Mouse (Mus musculus): ENCODE measurements around the gene Slc16a6.

Slc16a6 gene

DNA sequence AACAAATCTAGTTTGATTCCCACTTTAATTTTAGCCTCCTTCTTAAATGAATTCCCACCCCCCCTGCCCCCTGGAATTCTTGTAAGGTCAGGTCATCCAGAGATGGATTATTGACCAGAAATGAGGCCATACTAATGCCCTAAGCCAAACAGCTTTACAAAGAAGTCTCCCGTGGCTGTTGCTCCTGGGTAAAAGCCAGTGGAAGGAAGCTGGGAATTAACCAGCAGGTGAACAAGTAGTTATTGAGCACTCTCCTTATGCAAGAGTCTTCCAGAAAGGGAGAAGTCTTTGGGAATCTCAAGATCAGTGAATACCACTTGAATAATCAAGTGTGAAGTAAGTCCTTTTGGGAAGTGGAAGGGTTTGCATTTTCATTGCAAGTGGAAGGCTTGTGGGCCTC is 13.7 kb upstream of the Slc16a6 start:
- DNase-seq (ENCODE audit: low spot score in 2 of 2), result no peak

DNA sequence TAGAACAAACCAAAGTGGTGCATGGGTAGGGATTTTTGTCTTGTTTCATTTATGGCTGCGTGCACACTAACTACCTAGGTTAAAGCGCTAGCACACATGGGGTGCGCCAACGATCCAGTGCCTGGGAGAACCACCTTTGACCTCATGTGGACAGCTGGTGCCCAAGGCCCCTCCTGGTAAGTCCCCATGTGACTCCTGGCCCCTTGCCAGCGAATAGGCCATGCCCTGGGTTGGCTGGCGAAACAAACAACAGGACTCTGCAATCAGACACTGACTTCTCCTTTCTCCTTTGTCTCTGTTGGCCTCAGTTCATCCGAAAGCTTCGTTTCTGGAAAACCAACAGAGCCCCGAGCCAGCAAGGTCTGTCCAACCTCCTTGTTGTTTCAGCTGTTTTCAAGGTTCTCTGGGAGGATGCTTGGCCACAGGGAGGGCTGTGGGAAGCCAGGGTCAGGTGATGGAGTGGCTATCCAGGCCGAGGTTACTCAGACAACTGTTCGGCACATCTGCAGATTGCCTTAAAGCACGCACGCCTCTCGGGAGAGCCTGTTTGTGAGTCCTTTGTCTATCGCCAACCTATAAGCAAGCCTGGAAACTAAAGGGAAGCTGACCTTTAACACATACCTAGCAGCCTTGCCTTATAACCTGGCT is 12.1 kb upstream of the Slc16a6 start:
- DNase-seq (ENCODE audit: low spot score in 2 of 2), result peak in 1 of 2 experiments; percentile 57

DNA sequence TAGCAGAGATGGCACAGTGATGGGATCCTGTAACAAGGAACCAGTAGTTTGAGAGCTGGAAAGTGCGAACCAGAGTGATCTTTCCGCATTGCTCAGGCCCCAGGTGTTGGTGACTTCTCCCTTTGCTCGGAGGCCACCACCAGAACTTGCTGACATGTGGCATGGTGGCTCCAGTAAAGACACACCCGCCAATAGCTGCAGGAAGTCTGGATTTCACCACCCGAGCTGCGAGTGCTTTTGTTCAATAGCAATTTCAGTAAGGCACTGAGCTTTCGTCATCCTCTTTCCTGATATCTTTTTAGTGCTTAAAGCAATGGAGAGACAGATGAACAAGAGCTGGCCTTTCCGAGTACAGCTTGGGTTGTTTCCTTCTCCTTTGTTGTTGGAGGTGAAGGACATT is 7.0 kb upstream of the Slc16a6 start:
- no peak for DNase-seq (ENCODE audit: low spot score in 2 of 2)

DNA sequence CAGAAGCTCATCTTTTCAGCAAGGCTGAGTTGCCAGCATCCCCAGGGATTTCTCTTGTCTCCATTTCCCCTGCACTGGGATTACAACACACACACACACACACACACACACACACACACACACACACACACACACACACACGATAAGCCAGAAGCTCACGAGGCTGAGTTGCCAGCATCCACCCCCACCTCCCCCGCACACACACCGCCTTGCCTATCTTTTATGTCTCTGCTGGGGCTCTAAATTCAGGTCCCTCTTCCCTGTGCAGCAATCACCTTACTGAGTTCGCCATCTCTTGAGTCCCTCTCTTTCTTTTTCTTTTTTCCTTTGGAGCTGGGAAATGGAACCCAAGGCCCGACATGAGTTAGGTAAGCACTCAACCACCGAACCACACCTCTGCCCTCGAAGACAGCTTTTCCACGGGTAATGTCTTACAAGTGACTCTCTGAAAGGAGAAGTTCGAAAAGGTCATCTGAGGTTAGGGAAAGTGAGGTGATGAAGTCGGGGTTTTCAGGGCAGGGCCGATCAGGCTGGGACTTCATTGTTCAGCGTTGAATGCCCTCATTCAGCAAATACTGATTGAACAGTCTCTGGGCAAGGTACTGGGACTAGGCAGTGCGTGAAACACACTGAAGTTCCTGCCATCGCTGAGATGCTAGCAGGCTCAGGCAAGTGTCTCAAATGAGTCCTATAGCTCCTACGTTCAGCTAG is 6.3 kb upstream of the Slc16a6 start:
- no peak for DNase-seq (ENCODE audit: low spot score in 2 of 2)

DNA sequence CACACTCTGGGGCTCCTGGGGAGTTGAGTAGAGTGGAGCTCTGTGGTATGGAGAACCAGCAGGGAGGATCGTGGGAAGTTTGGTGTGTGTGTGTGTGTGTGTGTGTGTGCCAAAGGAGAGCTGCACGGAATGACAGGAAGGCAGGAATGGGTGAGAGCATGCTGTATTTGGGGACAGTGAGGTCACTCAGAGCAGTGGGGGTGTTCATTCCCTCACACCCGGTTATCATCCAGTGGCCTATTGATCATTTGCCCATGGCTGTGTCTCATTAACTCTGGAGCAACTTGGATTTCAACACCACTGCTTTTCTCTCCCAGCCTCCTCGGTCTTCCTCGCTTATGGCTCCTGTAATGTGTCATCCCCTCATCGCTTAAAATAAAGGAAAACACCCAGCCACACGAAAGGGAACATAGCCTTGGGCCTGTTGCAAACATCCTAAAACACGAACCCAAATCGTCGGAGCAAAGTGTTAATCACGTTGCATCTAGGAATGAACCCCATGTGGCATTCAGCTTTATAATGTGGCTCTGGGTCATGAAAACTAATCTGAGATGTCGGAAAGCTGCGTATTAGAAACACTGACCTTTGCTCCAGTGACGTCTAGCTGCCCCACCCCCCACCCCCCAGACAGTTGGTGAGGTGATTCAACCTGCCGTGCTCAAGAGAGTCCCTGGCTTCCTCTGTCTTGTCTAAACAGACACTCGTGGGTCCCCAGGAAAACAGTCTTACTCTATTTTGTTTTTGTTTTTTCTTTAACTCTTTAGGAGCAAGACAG is 4.4 kb upstream of the Slc16a6 start:
- no peak for DNase-seq (ENCODE audit: low spot score in 2 of 2)

DNA sequence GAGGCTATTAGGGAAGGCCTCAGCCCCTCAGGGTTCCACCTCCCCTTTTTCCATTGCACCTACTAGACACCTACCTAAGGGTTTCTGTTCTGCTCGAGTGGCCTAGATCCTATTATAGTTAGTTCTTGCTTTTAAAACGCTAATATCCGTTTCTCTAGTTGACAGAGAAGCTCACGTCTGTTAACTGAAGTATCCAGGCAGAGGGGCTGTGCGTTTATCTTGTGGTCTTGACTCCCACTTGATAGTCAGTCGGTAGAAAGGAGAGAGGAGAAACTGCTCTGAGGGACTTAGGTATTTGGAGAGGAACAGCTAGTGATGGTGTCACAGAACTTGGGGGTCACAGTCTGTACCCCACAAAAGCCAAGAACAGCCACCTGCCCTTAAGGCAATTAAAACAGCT is 3.3 kb upstream of the Slc16a6 start:
- no peak for DNase-seq (ENCODE audit: low spot score in 2 of 2)

DNA sequence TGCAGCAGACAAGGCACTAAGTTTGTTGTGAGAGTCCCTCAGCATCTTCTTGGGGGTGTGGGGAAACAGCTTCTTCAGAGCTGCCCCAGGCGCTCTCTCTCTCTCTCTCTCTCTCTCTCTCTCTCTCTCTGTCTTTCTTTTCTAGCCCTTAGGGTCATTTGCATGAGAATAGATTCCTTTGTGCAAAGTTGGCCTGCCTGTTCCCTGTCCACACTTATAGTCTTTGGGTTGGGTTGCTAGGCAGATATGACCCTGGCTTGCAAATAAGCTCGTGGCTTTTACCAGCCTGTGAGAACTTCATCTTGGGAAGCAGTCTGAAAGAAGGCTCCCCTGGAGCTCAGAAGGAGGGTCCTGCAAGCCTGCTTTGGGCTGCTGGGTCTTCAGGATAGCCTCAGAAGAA is 2.8 kb upstream of the Slc16a6 start:
- no peak for DNase-seq (ENCODE audit: low spot score in 2 of 2)

DNA sequence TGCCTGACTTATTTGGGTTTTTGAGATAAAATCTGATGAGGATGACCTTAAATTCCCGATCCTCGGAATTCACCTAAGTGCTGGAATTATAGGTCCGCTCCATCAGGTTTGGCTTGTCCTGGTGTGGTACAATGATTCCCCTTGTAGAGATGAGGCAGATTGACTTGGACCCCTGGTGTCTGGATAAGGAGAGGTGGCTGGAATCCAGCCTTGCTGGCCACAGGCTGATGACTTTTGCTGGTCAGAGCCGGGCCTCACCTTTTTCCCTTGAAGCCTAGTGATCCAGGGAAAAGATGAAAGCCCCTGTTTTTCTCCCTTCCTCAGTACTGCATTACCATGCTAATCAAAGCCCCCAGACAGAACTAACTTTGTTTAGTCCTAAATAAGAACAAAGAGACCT is 2.3 kb upstream of the Slc16a6 start:
- no peak for DNase-seq (ENCODE audit: low spot score in 2 of 2)

DNA sequence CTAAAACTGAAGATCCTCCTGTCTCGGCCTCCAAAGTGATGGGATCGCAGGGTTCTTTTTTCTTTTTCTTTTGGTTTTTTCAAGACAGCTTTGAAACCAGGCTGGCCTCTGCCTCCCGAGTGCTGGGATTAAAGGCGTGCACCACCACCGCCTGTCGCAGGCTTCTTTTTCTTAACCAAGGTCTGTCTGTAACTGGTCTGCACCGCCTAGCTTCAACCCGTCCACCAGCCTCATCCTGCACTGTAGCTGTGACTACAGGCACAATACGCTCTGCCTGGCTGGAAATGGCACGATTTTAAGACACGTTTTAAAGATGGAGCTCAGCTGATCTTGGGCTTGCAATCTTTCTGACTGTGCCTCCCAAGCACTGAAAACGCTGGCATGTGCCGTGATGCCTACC is 1.4 kb upstream of the Slc16a6 start:
- no peak for DNase-seq (ENCODE audit: low spot score in 2 of 2)

DNA sequence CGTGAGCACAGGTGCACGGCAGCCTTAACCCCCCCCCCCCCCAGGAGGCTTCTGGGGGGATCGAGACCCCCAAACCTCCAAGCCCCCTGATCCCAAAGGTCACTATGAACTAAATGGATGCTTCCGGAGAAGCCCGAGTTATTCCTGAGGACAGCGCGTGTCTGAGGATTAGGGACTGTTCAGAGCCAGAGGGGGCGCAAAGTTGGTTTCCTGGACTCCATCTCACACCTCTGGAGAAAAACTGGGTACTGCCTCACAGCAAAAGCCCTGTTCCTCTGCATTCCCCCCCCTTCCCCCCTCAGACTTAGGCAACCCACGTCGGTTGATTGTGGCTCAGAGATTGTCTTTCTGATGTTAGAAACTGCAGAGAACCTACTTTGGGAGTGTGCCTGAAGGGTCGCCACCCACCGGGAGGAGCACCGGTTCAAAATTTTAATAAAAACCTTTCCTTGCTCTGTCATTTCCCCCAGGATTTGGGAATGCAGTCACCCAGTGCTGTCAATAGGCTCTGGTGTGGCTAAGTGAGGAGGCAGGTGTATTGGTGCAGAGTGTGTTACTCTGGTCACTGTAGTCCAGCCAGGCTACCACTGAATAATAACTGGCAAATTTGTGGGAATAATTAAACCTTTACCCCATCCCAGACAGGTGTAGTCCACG is 816 bp upstream of the Slc16a6 start:
- no peak for DNase-seq (ENCODE audit: low spot score in 2 of 2)

DNA sequence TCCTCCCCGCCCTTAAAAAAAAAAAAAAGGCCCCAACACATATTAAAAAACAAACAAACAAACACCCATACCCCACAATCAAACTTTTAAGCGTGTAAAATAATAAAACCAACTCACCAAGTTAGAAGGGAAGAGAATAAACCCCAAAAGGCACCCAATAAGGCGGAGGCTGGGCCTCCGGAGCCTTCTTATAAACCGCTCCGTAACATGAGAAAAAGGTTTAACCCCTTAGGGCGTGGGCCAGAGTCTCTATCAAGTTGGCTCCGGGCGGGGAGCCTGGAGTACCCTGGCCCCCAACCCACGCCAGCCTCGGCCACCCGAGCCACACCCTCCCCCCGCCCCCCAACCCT is 602 bp downstream of the Slc16a6 start:
- no peak for DNase-seq (ENCODE audit: low spot score in 2 of 2)

DNA sequence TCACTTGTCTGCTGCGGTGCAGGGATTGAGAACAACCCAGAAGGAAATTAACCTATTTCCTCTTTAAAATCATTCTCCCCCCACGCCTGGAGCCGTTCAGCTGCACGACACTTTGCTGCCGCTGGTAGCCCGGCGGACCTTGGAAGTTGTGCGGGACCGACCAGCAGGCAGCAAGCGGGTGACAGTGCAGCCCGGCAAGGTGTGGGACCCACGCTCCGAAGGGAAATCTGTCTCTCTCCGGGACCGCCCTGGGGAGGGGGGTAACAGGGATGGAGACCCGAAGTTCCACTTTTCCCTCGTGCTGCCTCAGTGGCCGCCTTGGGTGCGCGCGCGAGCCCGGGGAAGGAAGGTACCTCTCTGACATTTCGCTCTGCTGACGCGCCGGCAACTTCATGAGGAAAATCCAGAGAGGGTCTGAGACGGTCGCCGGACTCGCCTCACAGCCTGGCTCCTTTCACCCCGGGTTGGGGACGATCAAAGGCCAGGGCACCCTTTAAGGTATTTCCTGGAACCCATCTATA is 1.2 kb downstream of the Slc16a6 start:
- DNase-seq (ENCODE audit: low spot score in 2 of 2), result peak; percentile 55 to 85

DNA sequence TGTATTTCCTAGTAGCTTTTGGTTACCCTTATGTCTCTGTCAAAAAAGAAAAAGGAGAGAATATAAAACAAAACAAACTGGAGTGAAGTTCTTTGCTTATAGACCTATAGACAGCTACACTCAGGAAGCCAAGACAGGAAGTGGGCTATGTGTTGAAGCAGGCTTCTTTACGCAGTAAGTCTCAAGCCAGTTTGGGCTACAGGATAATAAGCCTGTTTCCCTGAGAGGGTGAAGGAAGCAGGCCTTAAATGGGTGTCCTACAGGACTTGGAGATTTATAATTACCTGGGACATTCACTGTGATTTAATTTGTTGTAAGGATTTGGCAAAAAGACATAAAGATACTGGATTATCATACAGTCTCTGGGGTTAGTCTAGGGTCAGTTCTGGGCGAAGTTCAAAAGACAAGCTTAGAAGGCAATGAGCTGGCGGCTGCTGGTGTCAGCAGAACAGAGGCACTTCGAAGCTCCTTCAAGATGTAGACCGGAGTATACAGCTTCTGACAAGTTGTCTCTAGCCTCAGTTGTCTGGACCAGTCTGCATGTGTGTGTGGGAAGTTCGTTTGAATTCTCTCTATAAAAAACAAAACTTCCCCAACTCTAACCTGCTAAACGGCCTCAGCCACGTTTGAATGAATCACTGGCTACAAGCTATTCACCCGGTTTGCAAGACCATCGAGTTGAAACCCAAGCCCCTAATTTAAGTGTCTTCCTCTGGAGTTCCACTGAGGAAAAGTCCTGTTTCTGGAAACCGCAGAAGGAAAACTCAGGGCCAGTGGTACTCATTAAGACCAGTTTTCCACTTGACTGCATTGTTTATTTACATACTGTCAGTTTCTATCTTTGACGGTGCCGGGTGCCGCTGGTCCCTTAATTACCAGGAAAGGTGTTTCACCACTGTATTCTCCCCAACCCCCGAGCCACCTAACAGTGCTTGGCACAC is 2.2 kb downstream of the Slc16a6 start:
- DNase-seq (ENCODE audit: low spot score in 2 of 2), result peak in 1 of 2 experiments; percentile 74

DNA sequence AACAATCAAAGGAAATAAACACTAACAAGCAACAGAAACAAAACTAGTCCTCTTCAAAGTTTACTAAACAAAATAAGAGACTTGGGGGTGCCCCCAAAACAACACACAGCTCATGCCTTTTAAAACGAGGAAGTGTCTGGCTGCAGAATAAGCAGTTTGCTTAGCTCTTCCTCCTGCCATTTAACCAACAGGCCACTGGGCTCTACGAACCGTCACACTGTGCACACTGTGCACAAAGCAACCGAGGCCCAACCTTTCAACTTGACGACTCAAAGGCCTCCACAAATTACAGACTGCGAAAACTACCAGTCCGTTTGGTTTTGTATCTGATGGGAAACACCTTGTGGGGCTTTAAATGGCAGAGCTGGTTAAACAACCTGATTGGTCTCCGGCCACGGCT is 3.2 kb downstream of the Slc16a6 start:
- peak in 1 of 2 experiments; percentile 43 for DNase-seq (ENCODE audit: low spot score in 2 of 2)

DNA sequence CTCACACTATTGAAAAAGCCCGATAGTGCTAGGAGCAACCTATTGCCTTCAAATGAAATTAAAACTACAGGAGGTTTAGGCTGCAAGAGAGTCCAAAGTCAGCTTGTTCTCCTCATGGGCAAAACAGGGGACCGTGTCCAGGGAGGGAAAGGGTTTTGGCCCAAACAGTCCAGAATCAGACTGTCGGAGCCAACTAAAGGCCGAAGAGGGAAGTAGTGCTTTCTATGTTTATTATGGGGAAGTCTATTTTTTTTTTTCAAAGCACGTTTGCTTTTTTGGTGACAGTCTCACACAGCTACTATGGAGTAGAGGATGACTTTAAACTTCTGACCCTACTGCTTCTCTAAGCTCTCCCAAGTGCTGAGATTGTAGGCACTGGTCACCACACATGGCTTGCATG is 5.3 kb downstream of the Slc16a6 start:
- DNase-seq (ENCODE audit: low spot score in 2 of 2), result no peak

DNA sequence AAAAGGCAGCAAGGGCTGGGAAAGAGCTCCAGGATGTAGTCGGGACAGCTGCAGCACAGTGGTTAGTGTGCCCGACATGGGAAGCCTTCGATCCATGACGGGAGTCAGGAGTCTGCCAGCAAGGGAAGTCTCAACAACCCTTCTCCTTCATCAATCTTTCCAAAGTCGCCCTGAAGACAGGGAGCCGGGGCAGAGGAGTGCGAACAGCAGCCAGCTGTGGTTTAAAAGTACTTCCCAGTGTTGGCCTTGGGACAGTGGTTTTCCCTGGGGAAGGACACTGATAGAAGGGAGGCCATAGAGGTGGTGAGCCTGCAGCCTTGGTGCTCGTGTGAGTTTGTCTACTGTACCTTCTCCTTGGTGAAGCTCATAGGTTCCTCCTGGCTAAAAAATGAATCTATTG is 6.4 kb downstream of the Slc16a6 start:
- DNase-seq (ENCODE audit: low spot score in 2 of 2), result no peak

DNA sequence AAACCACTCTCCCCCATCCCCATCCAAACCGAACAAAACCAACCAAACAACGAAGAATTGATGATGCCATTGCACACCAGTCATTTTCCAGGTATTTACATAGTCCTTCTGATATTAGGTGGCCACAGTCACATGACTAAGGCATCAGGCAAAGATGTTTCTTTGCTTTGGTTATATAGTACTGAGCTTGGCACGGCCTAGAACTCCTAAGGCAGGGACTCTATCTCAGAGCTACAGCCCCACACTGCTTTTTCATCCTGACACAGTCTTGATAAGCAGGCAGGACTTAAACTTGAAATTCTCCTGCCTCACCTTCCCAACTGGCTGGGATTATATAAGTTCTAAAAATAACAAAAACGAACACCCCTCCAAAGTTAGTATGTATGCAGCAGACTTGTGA is 8.3 kb downstream of the Slc16a6 start:
- no peak for DNase-seq (ENCODE audit: low spot score in 2 of 2)

DNA sequence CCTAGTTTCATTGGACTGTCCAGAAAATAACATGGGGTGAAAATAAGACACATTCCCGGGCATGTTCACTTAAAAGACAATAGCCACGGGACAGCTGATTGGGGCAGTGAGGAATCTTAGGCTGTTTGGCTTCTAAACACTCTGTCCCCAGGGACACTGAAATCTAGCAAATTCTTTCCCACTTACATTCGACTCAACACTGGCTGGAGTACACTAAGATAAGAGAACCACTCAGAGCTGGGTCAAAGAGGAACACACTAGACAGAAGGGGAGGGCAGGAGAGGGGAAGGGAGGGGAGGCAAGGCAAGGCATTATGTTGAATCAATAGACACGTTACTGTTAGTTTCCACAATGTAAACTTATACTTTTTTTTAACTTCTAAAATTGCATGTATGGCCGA is 12.8 kb downstream of the Slc16a6 start:
- no peak for DNase-seq (ENCODE audit: low spot score in 2 of 2)

DNA sequence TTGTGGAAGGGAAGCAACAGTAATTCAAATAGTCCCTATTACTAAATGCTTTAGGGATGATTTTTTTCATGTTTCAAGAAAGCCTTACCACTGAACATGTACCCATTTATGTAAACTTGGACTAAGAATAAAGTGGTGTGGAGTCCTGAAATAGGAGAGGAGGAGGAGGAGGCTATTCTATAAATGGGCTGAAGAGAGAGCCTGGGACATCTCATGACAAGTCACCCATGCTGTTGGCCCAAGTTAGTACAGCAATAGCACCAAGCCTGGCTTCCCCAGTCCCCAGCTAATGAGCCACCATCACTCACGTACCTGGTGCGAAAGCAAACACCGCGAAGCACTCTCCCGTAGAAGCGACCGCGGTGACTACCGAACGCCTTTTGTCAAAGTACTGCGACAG is 15.2 kb downstream of the Slc16a6 start:
- no peak for DNase-seq (ENCODE audit: low spot score in 2 of 2)

DNA sequence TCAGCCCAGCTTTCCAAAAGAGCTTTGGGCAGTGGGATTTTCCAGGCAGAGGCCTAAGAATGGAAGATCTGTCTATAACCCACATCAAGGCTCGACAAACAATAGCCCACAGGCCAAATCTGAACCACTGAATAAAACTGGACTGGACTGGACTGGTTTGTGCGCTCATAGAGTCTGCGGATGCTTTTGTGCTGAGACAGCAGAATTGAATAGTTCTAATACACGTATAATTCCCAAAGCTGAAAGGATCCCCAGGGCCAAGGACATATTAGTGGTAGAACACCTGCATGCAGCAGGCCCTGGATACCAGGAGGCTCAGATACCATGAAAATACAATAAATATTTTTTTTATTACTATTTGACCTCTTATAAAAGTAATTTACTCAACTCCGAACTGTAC is 17.1 kb downstream of the Slc16a6 start:
- no peak for DNase-seq (ENCODE audit: low spot score in 2 of 2)

DNA sequence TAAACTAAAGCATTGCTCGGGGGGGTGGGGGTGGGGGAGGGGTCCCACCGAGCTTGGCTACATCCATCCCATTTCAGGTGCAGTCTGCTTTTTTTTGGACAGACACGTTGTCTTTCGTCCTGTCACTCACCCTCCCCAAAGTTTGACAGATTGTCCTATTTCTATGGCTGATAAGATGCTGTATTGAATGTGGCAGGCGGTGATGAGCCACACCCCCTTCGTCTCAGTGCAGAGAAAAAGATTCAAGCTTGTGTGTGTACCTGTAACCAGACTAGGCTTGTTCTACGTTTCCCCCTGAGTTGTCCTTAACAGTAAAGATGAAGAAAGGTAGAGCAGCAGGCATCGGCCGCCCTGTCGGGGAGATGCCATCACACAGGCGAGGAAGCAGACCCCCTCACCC is 22.2 kb downstream of the Slc16a6 start:
- DNase-seq (ENCODE audit: low spot score in 2 of 2), result no peak

All from spleen, postnatal 4 days (tissue).